Mouse (Mus musculus): Measurements from ENCODE around the gene Haus4. TPM values are rescaled to one million over a fixed set of nuclear protein-coding genes. Genes with fewer than 3 reads are reported as not detected.
A peak's percentile ranks its signal among the peaks of the same experiment; 100 is the strongest.

The Haus4 gene
- polyA plus RNA-seq, 1 experiment = 72.3 TPM

DNA sequence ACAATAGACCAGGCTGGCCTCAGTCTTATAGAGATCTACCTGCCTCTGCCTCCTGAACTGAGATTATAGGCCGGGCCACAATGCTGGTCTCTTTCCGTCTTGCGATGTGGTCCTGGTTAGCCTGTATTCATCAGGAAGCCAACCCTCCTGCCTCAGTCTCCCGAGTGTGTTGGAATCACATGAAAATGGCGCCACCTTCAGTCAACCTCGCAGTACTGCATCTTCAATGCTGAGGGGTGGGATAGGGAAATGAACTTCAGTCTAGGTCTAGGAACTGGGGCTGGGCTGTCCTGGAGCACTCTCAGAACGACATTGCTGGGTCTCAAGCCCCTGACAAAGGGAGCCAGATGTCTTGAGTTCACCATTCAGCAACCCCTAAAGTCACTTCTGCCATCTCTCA lies 42.7 kb upstream of the Haus4 start:
- Histone ChIP-seq H3K9ac (ENCODE audit: low read depth, poor library complexity, severe bottlenecking) (no peak overlapping the region), H3K9me3 (replicated peaks; ENCODE audit: control insufficient read depth, insufficient read depth, low read length, poor library complexity, severe bottlenecking) (no peaks in the 10 kb centered on the region), H3K27me3 (ENCODE audit: control insufficient read depth, insufficient read depth, low read length, poor library complexity, severe bottlenecking) (no peaks in the 10 kb centered on the region), H3K4me3 (ENCODE audit: low read depth, low read length) (no peak overlapping the region), H3K27ac (ENCODE audit: insufficient read depth, low read length) (no peak overlapping the region), H3K4me1 (ENCODE audit: control insufficient read depth, insufficient read depth, low read length) (peaks cover 6% of the 10 kb centered on the region), H3K36me3 (ENCODE audit: control insufficient read depth, insufficient read depth, low read length, poor library complexity, severe bottlenecking) (no peaks in the 10 kb centered on the region)
- TF ChIP-seq EP300 (IDR thresholded peaks at IDR 0.05; ENCODE audit: insufficient read depth, low read depth, low read length) = no peak
- no peak for TF ChIP-seq POLR2A (IDR thresholded peaks at IDR 0.05; ENCODE audit: insufficient read depth, low read length)
- peak; percentile 83 for TF ChIP-seq CTCF (IDR thresholded peaks at IDR 0.05; ENCODE audit: low read depth, low read length)

DNA sequence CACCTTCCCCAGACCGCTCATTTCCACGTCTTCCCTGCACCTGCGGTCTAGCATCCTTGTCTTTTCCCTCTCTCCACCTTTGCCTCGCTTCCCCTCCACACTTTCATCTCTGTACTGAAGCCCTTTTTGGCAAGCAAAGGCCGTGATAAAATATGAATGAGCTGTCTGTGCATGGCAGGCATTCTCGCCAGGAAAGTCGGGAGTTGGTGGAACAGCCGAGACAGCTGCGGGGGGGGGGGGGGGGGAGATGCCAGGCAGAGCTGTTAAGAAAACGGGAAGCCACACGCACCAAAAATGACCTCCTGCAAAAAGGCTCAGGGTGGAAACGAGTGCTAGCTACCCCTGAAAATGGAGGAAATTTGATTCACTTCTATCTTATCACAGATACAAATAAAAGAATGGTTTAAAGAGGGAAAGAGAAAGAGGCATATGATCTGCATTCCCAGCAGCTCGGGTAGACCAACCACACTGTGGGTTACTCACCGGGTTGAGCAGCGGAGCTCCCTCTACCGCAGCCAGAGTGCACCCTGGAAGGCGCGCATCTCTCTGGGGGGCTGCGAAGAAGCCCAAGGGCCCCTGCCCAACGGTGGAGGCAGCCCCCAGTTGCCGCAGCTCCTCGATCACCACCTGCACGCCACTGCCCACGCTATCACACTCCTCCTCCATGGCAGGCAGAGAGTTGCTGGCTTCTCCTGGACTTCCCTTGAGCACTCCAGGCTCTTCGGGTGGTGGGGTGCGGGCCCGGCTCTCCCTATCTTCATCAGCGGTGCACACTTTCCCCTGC lies 40.4 kb upstream of the Haus4 start:
- Histone ChIP-seq H3K27ac (ENCODE audit: insufficient read depth, low read length) (no peak overlapping the region), H3K9ac (ENCODE audit: low read depth, poor library complexity, severe bottlenecking) (peak overlapping the region; percentile 60), H3K4me3 (ENCODE audit: low read depth, low read length) (peak overlapping the region; percentile 44), H3K27me3 (ENCODE audit: control insufficient read depth, insufficient read depth, low read length, poor library complexity, severe bottlenecking) (no peaks in the 10 kb centered on the region), H3K4me1 (ENCODE audit: control insufficient read depth, insufficient read depth, low read length) (peaks cover 6% of the 10 kb centered on the region), H3K9me3 (replicated peaks; ENCODE audit: control insufficient read depth, insufficient read depth, low read length, poor library complexity, severe bottlenecking) (no peaks in the 10 kb centered on the region), H3K36me3 (ENCODE audit: control insufficient read depth, insufficient read depth, low read length, poor library complexity, severe bottlenecking) (no peaks in the 10 kb centered on the region)
- TF ChIP-seq CTCF (IDR thresholded peaks at IDR 0.05; ENCODE audit: low read depth, low read length) (no peak), POLR2A (IDR thresholded peaks at IDR 0.05; ENCODE audit: insufficient read depth, low read length) (no peak), EP300 (IDR thresholded peaks at IDR 0.05; ENCODE audit: insufficient read depth, low read depth, low read length) (no peak)

DNA sequence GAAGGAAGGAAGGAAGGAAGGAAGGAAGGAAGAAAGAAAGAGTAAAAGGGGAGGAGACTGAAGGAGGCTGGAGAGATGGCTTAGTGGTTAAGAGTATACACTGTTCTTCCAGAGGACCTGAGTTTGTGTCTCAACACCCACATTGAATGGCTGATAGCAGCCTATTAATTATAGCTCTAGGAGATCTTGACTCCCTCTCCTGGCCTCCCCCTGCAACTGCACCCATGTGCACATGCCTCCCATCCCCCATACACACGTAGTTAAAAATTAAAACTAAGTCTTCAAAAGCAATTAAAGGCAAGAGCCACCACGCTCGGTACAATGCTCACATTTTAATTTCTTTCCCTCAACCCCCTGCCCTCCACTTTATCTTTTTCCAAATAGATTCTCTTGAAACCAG lies 39.6 kb upstream of the Haus4 start:
- Histone ChIP-seq H3K4me3 (ENCODE audit: low read depth, low read length) (no peak overlapping the region), H3K36me3 (ENCODE audit: control insufficient read depth, insufficient read depth, low read length, poor library complexity, severe bottlenecking) (no peaks in the 10 kb centered on the region), H3K27me3 (ENCODE audit: control insufficient read depth, insufficient read depth, low read length, poor library complexity, severe bottlenecking) (no peaks in the 10 kb centered on the region), H3K9ac (ENCODE audit: low read depth, poor library complexity, severe bottlenecking) (no peak overlapping the region), H3K4me1 (ENCODE audit: control insufficient read depth, insufficient read depth, low read length) (peaks cover 6% of the 10 kb centered on the region), H3K27ac (ENCODE audit: insufficient read depth, low read length) (no peak overlapping the region), H3K9me3 (replicated peaks; ENCODE audit: control insufficient read depth, insufficient read depth, low read length, poor library complexity, severe bottlenecking) (no peaks in the 10 kb centered on the region)
- TF ChIP-seq CTCF (IDR thresholded peaks at IDR 0.05; ENCODE audit: low read depth, low read length) (peak; percentile 61), EP300 (IDR thresholded peaks at IDR 0.05; ENCODE audit: insufficient read depth, low read depth, low read length) (no peak), POLR2A (IDR thresholded peaks at IDR 0.05; ENCODE audit: insufficient read depth, low read length) (no peak)

DNA sequence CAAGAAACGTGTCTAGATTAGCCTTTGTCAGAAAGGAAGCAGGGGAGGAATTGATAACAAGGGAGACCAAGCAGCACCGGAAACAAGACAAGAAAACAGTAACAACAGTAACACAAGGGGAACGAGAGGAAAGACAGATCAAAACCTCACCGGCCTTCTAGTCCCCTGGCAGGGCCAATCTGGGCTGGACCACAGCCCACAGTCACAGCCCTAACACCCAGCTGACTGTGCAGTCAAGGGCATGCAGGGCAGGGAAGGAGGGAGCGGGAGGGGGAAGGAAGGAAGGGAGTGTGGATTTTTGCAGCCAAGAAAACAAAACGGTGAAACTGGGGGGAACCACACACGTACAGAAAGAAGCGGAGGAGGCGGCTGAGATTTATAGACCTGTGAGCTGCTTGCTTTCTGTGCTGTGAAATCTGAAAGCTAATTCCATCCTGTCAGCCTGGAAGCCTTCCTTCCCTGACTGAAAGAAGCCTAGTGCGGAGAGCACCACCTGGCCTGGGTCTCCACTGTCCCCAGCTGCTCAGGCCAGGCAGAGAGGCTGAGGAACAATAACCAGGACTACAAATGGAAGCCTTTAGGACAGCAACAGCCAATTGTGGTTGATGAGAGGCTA lies 38.0 kb upstream of the Haus4 start:
- H3K9ac ChIP-seq (ENCODE audit: low read depth, poor library complexity, severe bottlenecking) = no peak overlapping the region
- 0 out of 2 replicates have a peak overlapping the region, but pooled peaks have one; percentile 17 for H3K27ac ChIP-seq (ENCODE audit: insufficient read depth, low read length)
- no peaks in the 10 kb centered on the region for H3K27me3 ChIP-seq (ENCODE audit: control insufficient read depth, insufficient read depth, low read length, poor library complexity, severe bottlenecking)
- peaks cover 6% of the 10 kb centered on the region for H3K4me1 ChIP-seq (ENCODE audit: control insufficient read depth, insufficient read depth, low read length)
- no peaks in the 10 kb centered on the region for H3K36me3 ChIP-seq (ENCODE audit: control insufficient read depth, insufficient read depth, low read length, poor library complexity, severe bottlenecking)
- H3K4me3 ChIP-seq (ENCODE audit: low read depth, low read length) = no peak overlapping the region
- TF ChIP-seq CTCF (IDR thresholded peaks at IDR 0.05; ENCODE audit: low read depth, low read length) (no peak), EP300 (IDR thresholded peaks at IDR 0.05; ENCODE audit: insufficient read depth, low read depth, low read length) (no peak), POLR2A (IDR thresholded peaks at IDR 0.05; ENCODE audit: insufficient read depth, low read length) (no peak)
- no peaks in the 10 kb centered on the region for H3K9me3 ChIP-seq (replicated peaks; ENCODE audit: control insufficient read depth, insufficient read depth, low read length, poor library complexity, severe bottlenecking)

DNA sequence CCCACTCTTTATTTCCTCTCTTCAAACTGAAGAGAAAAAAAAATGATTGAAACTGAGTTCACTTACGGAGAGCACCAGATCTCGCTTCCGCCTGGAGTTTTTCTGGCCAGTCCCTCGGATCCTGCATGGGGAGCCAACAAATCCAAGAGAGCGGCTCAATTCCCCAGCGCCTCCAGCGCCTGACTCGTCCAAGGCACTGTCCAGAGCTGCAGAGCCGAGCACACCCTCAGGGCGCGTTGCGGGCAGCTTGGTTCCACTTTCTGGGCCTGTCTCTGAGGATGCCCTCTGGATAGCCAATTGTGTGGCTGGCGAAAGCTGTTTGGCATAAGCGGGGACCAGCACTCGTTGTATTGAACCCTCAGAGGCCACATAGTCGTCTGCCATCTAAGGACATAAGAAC lies 36.6 kb upstream of the Haus4 start:
- Histone ChIP-seq H3K4me1 (ENCODE audit: control insufficient read depth, insufficient read depth, low read length) (peaks cover 6% of the 10 kb centered on the region), H3K27me3 (ENCODE audit: control insufficient read depth, insufficient read depth, low read length, poor library complexity, severe bottlenecking) (no peaks in the 10 kb centered on the region), H3K27ac (ENCODE audit: insufficient read depth, low read length) (no peak overlapping the region), H3K9ac (ENCODE audit: low read depth, poor library complexity, severe bottlenecking) (no peak overlapping the region), H3K9me3 (replicated peaks; ENCODE audit: control insufficient read depth, insufficient read depth, low read length, poor library complexity, severe bottlenecking) (no peaks in the 10 kb centered on the region), H3K36me3 (ENCODE audit: control insufficient read depth, insufficient read depth, low read length, poor library complexity, severe bottlenecking) (no peaks in the 10 kb centered on the region), H3K4me3 (ENCODE audit: low read depth, low read length) (no peak overlapping the region)
- TF ChIP-seq POLR2A (IDR thresholded peaks at IDR 0.05; ENCODE audit: insufficient read depth, low read length) (no peak), CTCF (IDR thresholded peaks at IDR 0.05; ENCODE audit: low read depth, low read length) (no peak), EP300 (IDR thresholded peaks at IDR 0.05; ENCODE audit: insufficient read depth, low read depth, low read length) (no peak)

Measured in ES-Bruce4 (cell line).